Mouse (Mus musculus) heart, postnatal 36 days (tissue): ENCODE measurements at regions not wholly inside any gene's neighbourhood (a gene's known extent, or its start where the extent isn't known, plus 50 kb on each side); places are given as distances from the start of the nearest gene placed in this dataset.
"Not testable (repeated sequence)": the region's sequence is repeated elsewhere in the genome, so short reads cannot be mapped to it uniquely, and the experiment has no call there.

Experiments
- DNase-seq, 2 experiments: peaks; one replicate each; pipeline ENCODE4 v3.0.0; 2021 to 2022
- intact Hi-C: fragments of 180-260 bp; cut with DNase I; formaldehyde crosslinking; loops from one replicate; pipeline ENCODE4 v1.15.1; 2025

GRCm38 (mm10) chr3:57018171-57018570 lies 283.6 kb downstream of the Tm4sf1 start:
- no peak for DNase-seq
- intact Hi-C loops = no loop called here

GRCm38 (mm10) chr3:56981305-56981660 lies 320.5 kb downstream of the Tm4sf1 start:
- intact Hi-C loops = no loop called here

DNA sequence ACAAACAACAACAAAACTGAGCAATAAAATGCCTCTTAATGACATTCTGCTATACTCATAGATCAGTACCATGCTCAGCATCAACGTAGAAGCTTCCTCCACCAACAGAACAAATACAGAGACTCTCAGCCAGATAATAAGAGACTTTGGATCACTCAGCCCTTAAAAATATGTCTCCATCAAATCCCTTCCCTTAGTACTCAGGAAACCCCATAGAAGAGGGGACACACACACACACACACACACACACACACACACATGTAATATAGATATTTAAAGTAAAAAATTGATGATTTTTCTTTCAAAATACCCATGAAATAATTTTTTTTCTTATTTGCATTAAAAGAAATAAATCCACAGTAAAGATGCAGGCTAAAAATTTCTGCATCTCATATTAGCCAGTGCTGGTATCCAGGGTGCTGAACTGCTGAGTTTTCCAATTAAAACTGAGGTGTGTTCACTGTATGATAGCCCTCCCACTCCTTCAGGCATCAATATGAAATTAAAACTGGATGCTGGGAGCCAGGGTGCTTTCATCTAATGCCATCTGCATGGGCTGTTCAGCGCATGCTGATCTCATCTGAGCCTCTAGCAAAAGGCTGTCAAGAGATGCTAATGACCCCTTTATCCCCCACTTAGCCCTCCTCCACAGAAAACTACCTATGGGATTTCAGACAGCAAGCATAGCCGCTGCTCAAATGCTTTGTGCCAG lies 321.0 kb downstream of the Tm4sf1 start:
- DNase-seq = no peak
- intact Hi-C loops = no loop called here

More at GRCm38 (mm10) chr3:56981305-56981660, 320.5 kb downstream of the Tm4sf1 start:
- DNase-seq = no peak

GRCm38 (mm10) chr3:56966008-56966407 lies 335.8 kb downstream of the Tm4sf1 start:
- no peak for DNase-seq
- intact Hi-C loops = no loop called here

DNA sequence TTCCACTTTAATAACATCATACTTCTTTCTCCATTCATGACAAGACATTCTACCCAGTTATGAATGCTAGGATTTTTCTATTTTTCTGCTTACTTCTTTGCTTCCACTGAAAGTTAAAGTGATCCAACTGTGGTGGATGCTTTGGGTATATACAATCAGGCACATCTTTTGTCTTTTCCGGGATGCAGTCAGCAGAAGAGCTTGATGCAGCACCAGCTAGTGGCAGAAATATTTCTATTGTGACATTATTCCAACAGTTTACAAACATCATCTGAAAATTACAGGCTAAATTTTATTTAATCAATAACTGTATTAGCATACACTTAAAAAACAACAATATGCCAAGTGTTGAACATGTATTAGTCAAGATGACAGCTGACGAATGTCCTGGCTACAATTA lies 336.3 kb downstream of the Tm4sf1 start:
- no peak for DNase-seq
- intact Hi-C loops = no loop called here

- DNase-seq = no peak
- intact Hi-C loops = no loop called here
Observed at GRCm38 (mm10) chr3:56964156-56964555, 337.6 kb downstream of the Tm4sf1 start.

GRCm38 (mm10) chr3:56963251-56963650 lies 338.5 kb downstream of the Tm4sf1 start:
- intact Hi-C loops = no loop called here
- DNase-seq = no peak

DNA sequence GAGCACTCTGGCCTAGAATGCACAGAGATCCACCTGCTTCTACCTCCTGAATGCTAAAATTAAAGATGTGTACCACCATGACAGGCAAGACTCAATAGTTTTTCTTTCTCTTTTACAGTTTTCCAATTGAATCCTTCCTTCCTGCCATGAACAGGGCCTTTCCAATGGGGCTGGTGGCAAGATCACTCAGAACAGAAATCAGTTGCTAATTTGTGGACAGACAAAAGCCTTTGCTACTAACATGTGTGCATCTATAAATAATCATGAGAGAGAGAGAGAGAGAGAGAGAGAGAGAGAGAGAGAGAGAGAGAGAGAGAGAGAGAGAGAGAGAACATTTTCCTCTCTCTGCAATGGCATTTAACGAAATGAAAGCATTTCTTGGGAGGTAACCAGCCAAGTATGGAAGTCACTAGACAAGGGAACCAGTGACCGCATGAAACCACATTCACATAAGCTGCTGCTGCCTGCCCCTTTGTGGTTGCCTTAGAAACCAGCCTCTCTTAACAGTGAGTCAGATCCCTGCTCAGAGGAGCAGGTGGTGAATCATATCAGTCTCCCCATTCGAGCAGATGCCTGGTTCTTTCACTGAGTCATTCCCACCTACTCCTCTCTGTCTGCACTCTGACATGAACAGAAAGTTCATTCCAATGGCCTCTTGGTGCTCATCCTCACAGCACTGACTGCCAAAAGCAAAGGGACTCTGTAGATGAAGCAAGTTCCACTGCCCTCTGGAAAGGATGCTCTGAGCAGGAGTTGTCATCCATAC lies 339.4 kb downstream of the Tm4sf1 start:
- DNase-seq = no peak

GRCm38 (mm10) chr3:56956978-56957377 lies 344.8 kb downstream of the Tm4sf1 start:
- intact Hi-C loops = no loop called here
- DNase-seq = no peak

More for the DNA sequence above, 339.4 kb downstream of the Tm4sf1 start:
- intact Hi-C loops = no loop called here

GRCm38 (mm10) chr3:56955799-56956121 lies 346.0 kb downstream of the Tm4sf1 start:
- no peak for DNase-seq
- intact Hi-C loops = no loop called here

- intact Hi-C loops = no loop called here
- no peak for DNase-seq
Observed at GRCm38 (mm10) chr3:56955098-56955798, 346.5 kb downstream of the Tm4sf1 start.

GRCm38 (mm10) chr3:56942557-56942956 lies 359.2 kb downstream of the Tm4sf1 start:
- DNase-seq, intact Hi-C loops: not testable (repeated sequence)

DNA sequence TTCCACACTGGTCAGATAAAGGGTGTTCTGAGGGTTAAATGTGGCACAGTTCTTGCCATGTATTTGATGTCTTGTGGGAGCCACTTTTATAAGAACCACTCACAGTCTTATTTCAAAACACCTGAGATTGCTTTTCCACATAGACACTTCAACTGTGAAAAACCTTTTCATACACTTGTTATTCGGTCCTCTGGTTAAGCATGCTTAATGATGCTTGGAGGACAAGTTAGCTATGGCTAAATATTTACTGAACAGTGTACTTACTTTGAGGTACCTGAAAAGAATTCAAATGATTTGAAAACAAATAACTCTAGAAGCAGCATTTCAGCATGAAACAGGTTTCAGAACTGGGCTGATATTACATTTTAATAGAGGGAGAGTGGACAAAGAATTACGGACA lies 372.8 kb downstream of the Tm4sf1 start:
- DNase-seq, intact Hi-C loops: not testable (repeated sequence)

DNA sequence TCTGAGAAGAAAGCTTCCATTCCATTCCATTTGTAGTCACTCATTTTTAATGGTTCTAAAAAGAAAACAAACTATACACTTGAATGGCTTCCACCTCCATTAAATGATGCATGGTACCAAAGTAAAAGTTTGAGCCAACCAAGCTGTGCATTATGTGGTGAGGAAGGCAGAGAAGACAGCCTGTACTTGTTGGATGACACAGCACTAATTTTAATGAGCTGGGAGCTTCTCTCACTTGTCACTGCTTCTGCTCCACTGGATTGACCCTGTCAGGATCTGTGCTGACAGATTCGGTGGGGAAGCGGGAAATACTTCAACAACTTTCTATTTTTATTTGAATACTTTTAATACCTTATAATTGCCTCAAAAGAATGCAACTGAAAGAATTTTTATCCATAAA lies 403.3 kb downstream of the Tm4sf1 start:
- no peak for DNase-seq
- intact Hi-C loops = no loop called here

- intact Hi-C loops = no loop called here
- DNase-seq = no peak
Observed at GRCm38 (mm10) chr3:56877062-56877461, 424.7 kb downstream of the Tm4sf1 start.

- DNase-seq = no peak
Observed at GRCm38 (mm10) chr3:56863591-56863990, 438.2 kb downstream of the Tm4sf1 start.

DNA sequence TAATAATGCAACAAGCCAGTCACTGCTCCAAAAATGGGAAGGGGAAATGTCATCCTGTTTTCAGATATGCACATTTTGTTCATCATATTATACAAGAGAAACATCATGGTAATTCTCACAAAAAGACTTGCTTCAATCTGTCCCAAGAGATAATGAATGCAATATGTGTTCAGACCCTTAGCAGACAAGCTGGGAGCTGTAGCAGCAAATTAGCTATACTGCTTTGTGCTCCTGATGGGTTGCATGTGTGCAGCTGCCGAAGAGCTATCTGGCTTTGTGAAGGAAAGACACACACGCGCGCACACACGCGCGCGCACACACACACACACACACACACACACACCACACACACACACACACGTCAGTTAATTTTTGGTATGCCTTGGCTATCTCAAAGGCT lies 441.9 kb downstream of the Tm4sf1 start:
- intact Hi-C loops = no loop called here

More at GRCm38 (mm10) chr3:56863591-56863990, 438.2 kb downstream of the Tm4sf1 start:
- intact Hi-C loops = no loop called here

GRCm38 (mm10) chr3:56845462-56845770 lies 456.4 kb downstream of the Tm4sf1 start:
- intact Hi-C loops = no loop called here
- DNase-seq = no peak

More for the DNA sequence above, 441.9 kb downstream of the Tm4sf1 start:
- no peak for DNase-seq

GRCm38 (mm10) chr3:56844681-56845461 lies 456.9 kb downstream of the Tm4sf1 start:
- intact Hi-C loops = no loop called here
- DNase-seq = no peak

DNA sequence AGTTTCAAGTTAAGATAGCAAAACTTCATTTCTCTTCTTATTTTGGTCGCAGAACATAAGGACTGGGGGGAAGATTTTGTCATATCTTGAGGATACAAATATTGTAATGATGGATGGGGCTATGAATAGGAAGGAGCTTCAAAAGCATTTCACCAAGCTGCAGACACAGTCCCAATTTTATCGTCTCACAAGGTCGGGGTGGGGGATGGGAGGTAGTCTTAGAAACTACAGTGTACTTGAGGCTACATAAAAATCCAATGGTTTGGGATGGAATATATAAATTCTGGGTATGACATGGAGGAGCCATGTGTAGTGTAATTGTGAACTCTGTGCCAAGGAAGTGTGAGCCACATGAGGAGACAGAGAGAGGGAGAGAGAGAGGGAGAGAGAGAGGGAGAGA lies 464.6 kb downstream of the Tm4sf1 start:
- intact Hi-C loops = no loop called here
- DNase-seq = no peak
